Mouse (Mus musculus) spleen, postnatal 36 days (tissue): ENCODE data around the gene Sync.
A peak's percentile ranks its signal among the peaks of the same experiment; 100 is the strongest.

Source experiments
- DNase-seq, 2 experiments: peaks; one replicate each; pipeline ENCODE4 v3.0.0; 2022; ENCODE audit warnings: low spot score in 2 of 2, mixed read lengths in 1 of 2

Gene Sync

DNA sequence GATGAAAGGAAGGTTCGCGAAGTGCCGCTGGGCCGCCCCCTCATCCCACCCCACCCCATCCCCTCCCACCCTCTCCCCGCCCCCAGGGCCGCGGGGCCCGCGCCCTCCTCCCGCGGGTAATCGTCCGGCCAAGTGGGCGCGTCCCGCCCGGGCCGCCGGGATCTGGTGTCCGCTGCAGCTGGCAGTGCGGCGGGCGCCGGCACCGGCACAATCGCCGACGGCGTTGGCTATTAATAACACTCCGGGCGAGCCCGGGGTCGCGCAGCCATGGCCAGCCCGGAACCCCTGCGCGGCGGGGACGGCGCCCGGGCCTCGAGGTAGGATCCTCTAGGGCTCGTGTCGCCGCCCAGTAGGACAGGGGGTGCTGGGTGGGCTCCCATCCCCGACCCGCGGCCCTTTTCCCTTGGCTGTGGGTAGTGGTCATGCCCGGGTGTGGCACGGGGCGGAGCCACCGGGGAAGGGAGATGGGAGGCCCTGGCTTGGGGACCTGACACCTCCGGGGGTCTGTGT lies at the start of gene Sync:
Gene Sync (plus strand): TSS at position 146 of the 510 bp plus-strand sequence.
- DNase-seq: no peak

DNA sequence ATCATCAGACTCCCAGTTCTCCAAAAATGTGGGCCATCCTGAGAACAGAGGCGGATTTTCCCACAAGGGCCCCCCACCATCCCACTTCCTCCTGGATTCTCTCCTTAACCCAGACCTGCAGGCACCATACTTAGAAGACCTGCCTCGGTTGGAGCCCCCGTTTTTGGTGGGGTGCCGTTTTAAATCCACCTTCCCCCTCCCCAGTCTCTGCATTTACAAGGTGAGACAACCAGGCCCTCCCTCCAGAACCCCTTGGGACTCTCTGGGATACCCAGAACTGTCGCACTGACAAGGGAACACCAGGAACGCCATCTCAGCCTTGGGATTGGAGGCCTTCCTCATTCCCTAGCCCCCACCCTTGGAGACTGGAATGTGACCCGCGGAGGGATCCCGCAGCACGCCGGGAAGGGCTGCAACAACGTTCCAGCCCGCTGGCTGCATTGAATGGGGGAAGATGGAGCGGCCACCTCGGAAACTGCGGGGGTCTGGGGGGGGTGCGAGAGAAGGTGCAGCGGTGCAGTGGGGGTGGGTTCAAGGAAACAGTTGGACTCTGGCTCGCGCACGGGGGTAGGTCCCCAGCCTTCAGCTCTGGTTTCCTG lies 49.5 kb upstream of the Sync start:
- DNase-seq: no peak

DNA sequence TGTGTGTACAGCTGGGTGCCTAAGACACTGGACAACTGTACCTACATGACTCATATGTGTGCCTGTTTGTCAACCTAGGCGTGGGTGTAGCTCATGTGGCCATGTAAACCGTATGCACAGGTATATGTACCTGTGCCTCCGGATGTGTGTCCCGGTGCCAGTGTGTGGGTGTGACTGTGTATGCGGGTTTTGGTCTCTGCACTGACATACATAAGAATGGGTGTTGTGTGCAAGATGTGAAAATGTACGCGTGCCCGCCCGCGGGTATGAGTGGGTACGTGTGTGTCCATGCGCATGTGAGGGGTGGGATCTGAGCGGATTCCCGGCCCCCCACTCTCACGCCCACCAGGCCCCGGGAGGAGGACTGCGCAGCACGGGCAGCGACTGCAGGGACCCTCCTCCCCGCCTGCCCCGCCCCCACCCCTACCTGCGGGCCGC lies 48.8 kb upstream of the Sync start:
- DNase-seq: no peak

DNA sequence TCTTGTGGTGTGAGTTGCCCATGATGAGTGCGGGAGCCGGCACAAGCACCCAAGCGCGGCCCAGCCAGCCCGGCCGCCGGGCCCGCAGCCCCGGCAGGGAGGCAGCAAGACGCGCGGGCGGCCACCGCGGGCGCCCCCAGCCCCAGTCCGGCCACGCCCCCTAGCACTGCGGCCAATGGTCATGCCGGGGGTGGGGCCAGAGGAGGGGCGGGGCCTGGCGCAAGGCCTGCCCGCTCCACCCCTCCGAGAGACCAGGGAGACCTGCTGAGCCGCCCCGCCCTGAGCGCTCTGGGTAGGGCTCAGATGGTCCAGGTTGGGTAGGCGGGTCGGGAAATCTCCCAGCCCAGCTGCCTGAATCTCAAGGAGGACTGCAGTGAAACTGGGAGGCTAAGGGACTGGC lies 48.3 kb upstream of the Sync start:
- DNase-seq: peak; percentile 34 to 46

DNA sequence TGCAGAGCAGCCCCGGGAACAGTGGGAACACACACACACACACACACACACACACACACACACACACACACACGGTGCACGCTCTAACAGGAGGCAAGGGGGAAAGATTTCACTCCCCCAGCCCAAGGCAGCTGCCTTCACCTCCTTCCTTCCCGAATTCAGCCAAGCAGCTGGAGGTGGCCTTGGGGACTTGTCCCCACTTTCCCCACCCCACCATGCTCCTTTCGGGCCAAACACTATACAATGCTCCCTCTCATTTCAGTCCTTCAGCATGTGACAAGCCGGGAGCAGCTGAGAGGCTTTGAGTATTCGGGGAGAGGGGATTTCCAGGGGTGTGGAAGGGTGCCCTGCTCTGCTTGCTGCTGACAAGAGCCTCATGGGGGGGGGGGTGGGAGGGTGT lies 45.5 kb upstream of the Sync start:
- no peak for DNase-seq

DNA sequence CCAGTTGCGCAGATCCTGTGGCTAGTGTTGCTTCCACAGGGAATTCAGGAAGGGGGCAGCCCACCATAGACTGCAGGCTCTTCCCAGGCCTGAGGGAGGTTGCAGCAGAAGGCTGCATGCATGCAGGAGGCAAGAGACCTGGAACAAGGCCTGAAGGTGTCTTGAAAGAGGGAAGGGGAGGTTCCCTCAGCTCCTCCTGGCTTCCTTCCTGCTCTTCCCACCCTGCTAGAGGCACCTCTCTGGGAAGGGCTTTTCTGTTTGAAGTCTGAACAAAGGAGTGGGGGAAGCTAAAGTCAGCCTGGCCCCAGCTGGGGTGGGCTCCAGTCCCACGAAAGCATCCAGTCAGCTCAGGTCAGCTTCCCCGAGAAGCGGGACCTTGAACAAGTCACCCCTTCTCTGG lies 45.1 kb upstream of the Sync start:
- DNase-seq: no peak

DNA sequence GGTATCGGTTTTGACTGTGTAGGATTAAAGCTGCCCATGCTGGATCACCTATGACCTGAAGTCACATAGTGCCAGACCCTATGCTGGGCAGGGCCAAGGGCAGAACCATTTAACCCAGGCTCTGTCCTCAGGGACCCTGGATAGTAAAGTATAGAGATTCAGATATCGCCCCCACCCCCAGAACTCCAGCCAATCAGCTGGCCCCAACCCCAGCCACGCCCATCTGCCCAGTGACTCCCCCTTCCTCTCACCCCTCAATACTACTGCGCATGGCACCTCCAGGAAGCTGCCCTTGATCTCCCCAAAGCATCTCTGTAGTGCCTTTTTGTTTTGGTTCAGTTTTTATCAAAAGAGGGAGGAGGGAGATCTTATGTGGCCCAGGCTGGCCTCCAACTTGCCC lies 44.7 kb upstream of the Sync start:
- DNase-seq: no peak

DNA sequence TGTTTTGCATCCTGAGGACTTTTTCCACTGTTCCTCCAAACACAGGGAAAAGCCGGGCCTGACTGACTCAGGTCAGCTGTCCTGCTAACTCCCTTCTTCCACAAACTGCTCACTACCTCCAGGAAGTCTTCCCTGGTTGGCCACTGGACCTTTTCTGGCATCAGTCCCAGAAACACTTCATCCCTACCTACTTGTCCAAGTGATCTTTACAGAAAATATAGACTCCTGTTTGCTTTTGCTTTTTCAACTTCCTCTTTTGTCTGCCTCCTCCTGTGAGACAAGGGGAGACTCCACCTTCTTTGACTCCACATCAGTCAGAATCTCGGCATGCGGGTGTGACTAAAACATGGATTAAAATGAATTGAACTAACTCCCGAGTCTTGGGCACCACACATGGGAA lies 42.6 kb upstream of the Sync start:
- DNase-seq: no peak

DNA sequence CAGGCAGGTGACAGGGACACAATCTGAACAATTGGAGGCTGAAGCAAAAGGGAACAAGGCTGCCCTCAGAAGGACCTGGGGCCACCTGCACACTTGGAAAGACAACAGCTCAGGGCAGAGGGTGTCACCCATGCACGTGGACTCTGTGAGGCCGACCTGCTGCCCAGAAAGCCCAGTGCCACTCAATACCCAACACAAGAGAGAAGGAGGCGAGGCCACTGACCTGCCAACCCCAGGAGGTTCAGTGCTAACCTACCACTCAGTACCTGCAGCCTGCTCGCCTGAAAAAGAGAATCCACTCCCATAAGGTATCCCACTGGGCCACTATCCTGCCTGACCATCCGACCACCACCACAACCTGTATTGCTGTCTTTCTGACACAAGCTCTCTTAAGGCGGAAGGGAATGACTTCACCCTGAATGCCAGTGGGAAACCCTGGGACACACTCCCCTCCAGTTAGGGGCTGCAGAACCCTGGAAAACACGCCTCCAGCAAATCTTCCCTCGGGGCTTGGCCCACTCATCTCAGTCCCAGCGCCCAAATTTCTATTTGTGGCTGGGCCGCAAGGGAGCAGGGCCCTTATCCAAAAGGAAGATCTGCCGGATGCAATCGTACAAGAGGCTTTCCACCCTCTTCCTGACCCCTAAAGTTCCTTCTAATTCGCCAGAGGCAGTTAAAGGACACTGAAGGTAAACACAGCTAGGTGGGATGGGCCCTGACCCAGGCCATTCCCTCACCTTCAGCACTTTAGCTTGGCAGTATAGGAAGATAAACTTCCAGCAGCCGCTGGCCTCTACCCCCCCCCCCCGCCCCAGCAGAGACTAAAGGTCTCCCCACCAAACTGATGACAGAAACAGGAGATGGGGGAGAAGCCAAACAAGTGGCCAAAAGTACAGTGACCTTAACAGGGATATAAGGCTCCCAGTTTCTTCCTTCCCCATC lies 40.8 kb upstream of the Sync start:
- no peak for DNase-seq

DNA sequence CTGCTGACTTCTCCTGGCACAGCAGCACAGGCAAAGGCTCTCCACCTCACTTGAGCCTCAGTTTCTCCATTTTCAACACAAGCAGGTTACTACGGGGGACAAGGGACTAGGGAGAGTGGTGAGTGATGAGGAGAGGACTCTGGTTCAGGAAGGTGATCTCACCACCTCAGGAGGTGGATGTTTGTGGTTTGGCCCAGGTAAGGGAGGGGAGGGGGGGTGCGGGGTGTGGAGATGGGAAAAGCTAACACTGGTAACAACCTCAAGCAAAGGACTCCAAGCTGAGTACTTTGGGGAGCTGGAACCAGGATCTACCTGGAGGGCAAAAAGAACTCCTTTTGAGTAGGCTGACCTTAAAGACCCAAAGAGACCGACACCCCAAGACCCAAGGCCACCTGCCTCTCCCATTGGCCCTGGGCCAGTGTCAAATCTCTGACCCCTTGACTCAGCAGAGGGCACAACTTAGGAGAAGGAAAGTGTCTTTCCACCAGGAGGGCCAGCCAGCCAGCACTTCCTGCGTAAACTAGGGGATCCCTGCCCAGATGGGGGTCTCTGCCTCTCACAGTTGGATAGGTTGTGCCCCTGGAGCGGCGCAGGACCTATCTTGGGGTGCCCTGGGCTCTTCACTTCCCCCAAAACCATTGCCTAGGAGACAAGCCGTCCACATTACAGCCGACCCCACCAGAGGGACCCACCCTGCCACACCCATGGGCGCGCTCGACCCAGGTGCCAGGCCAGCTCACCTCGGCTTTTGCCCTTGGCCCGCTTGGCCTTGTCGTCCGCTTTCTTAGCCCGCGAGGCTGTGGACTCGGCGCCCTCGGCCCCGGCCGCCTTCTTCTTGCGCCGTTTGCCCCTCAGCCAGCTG lies 39.8 kb upstream of the Sync start:
- no peak for DNase-seq

DNA sequence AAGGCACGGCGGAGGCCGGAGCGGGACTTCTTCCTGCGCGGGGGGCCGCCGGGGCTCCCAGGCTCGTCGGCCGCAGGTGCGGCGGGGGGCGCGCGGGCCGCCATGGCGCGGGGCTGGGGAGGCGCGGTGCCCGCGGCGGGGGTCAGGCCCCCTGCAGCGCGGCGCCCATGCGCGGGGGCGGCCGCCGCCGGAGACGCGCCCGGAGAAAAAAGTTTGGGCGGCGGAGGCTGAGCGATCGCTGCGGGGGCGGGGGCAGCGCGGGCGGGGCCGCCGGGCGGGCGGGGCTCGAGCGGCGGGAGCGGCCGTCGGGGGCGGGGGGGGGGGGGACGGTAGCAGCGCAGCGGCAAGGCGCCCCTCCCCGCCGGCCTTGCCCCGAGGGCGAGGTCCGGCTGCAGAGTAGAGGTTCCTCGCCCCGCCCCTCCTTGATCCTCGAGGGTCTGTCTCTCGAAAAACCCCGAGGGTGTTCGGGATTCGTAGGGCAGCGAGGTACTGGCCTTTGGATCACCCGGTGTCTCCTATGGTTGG lies 39.1 kb upstream of the Sync start:
- DNase-seq: no peak

DNA sequence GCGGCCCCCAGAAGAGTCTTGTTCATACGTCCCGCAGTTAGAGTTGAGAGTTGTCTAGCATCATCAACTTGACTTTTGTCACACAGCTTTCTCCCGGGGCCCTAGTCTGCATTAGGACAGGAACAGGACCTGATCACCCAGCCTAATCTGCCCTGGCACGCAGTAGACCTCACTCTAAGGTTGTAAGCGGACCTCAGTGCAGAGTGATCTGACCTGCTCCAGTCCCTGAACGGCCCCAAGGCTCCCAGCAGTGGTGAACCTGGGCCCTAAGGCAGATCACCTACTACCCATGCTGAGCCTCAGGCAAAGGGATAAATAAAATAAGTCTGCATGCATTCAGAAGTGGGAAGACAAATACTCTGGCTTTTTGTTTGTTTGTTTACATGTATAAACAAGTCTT lies 38.1 kb upstream of the Sync start:
- no peak for DNase-seq

DNA sequence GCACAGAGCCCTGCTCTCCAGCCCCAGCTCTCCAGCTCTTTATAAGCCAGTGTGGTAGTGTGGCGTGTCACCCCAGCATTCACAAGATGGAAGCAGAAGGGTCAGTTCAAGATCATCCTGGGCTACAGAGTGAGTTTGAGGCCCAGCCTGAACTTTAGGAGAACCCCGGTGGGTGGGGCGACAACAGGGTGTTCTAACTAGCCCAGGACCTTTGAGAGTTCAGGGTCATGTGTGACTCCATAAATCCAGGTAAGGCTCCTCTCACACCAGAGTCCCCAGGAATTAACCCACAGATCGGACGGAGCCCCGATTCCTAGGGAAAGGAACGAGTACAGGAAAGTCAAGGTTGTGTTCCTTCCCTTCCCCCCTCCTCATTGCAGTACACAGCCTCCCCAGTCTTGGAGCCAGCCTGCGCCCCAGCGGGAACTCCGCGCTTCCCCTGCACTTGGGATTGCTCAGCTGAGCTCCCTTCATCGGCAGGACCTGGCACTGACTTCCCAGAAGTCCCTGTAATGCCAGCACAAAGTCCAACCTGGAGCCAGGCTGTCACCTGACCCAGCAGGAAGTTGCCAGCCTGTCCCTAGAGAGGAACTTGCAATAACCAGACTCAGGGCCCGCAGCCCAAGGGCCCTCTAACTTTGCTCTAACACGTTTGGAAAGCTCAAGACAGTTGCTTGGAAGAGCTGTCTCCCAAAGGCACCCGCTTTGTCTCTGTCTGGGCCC lies 36.5 kb upstream of the Sync start:
- no peak for DNase-seq

DNA sequence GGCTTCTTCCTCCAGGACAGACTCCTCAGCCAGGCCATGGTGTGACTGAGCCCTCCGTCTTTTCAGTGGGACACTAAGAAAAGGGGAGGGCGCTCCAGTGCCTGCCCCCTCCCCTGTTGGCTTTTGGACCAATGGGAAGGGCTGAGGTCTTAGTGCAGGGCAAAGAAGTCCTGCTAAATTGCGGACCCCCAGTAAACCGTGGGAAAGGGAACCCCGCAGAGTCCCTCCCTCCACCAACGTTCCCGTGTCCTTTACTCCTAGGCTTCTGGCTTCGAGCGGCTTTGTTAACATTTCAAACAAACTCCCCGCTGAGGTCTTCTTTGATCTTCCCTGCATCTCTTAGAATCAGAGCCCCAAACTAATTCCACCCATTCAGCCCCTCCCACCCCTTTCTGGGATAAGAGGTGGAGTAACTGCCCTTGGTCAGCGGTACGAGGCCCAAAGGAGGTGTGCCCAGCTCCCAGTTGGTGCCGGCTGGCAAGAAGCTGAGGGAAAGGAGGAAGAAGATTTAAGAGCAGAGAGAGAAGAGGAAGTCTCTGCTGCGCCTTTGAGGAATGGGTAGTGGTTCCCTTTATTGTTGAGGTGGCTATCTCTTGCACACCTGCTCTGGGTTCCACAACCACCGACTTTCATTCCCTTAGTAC lies 35.8 kb upstream of the Sync start:
- no peak for DNase-seq

DNA sequence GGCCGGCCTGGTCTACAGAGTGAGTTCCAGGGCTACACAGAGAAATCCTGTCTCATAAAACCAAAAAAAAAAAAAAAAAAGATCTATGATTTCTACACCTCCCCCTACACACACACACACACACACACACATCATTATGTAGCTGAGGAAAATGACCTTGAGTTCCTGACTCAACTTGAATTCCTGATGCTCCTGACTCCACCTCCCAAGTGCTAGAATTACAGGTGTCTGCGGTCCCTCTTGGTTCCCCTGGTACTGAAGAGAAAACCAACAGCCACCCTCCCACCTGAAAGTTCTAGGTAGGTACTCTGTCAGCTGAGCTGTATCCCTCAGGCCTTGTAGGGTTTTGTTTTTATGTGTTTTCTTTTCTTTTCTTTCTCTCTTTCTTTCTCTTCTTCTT lies 34.9 kb upstream of the Sync start:
- no peak for DNase-seq

DNA sequence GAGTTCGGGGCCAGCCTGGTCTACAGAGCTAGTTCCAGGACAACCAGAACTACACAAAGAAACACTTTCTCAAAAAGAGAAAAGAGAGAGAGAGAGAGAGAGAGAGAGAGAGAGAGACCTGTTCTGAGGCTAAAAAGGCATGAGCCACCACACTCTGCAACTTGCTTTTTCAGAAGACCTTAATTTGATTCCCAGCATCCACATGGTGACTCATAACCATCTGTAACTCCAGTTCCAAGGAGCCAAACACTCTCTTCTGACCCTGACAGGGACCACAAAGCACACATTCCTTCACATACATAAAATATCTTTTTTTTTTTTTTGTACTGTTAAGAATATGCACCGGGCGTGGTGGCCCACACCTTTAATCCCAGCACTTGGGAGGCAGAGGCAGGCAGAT lies 32.8 kb upstream of the Sync start:
- no peak for DNase-seq

DNA sequence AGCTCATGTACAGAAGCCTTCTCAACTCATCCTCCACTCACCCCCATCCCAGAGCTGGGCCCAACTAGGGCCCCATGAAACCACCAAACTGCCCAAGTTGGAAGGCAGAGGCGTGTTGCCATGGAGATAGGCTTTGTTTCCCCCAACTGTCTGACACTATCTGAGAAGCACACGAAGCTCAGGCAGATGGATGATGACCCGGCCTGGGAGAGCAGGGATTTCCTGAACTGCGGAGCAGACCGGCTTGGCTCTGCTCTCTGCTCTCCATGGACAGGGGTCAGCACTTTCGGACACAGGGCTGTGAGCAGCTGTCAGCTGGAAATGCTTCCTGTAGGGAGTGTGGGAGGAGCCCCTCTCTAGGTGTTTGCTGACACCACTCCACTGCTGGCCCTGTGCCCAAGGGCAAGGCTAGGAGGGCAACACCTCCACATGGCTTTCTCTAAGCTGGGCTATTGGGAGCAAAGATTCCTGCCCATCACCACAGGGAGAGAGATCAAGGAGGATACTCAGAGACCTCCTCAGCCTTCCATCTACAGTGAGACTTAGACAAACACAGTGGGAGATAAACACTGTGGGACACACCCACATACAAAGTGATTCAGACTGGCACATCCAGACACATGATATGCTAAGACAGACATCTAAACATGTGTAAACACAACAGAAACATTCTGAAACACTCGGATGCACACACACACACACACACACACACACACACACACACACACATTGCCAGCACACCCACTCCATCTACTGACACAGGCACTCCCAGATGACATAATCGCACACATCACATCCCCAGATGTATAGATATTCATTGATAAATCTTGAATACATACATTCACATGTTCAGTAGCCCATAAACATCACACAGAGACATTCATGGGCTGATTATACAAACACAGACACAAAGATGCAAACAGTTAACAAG lies 30.7 kb upstream of the Sync start:
- DNase-seq: no peak

DNA sequence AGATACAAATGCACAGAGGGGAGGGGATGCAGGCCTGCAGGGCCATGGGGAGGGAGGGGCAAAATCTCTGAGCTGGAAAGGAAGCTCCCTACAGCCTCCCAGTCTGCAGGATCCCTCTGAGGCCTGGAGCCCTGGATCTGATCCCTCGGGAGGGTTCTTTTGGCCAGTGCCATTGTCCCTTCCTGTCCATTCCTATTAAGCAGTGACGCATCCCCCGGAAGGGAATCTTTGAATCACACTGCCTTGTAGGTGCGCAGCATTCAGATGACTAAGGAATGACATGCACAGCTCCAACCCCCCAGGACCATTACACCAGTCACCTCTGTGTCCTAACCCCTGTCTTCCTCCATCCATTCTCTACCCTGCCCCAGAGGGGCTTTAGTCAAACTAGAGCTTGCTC lies 28.3 kb upstream of the Sync start:
- no peak for DNase-seq

DNA sequence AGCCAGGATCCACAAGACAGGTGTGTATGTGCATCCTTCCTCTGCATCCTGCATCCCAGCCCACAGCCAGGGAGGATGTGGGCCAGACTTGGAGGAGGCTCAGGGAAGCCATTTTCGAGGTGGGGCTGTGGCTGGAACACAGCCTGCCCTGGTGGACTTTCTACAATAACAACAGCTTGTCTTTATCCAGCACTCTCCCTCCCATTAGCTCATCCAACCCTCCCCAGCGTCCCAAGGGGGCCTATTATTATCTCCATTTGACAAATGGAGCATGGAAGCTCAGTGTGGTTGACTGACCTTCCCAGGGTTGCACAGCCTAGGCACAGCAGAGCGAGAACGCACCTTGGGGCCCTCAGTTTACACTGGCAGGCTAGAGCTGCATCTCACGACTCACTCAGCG lies 26.7 kb upstream of the Sync start:
- no peak for DNase-seq

DNA sequence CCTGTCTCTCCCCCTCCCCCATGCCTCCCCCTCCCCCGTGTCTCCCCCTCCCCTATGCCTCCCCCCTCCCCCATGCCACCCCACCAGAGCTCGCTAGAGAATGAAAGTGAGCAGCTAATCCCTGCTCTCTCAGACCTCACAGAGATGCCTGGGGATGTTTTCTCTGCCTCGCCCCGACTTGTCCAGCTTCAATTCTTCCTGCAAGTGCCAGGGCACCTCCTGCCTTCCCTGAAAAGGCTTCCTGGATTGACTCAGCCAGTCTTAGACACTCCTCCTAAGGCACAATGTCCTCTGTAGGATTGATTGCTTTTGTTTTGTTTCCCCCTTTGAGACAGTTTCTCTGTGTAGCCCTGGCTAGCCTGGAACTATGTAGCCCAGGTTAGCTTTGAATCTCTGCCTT lies 26.2 kb upstream of the Sync start, which contains the start of gene C77080:
Gene C77080 (minus strand): TSS at position 209 of the 400 bp plus-strand sequence.
- DNase-seq: no peak
